Mouse (Mus musculus): ENCODE data around the gene Lman2l. TPM values are rescaled to one million over a fixed set of nuclear protein-coding genes. Genes with fewer than 3 reads are reported as not detected.
A peak's percentile ranks its signal among the peaks of the same experiment; 100 is the strongest.

Gene Lman2l
- polyA plus RNA-seq, 1 experiment from 2014 or later, result 36.4 TPM

- no peak overlapping the region for H3K4me3 ChIP-seq (ENCODE audit: low read depth, low read length)
- H3K27me3 ChIP-seq (ENCODE audit: control insufficient read depth, insufficient read depth, low read length), result no peaks in the 10 kb centered on the region
- no peak for DNase-seq (ENCODE audit: low spot score)
- WGBS, result 87% methylated on average over 12 of the region's 12 CpGs
- H3K9ac ChIP-seq (ENCODE audit: low read length), result no peak overlapping the region
- no peaks in the 10 kb centered on the region for H3K9me3 ChIP-seq (ENCODE audit: control insufficient read depth, low read length)
- H3K36me3 ChIP-seq (ENCODE audit: control insufficient read depth, insufficient read depth, low read length), result no peaks in the 10 kb centered on the region
- H3K27ac ChIP-seq (replicated peaks; ENCODE audit: low read depth, low read length), result no peak overlapping the region
- no peak overlapping the region for H3K4me2 ChIP-seq (ENCODE audit: low read depth, severe bottlenecking)
- peaks cover 5% of the 10 kb centered on the region; the same call in 1 of the 2 replicates for H3K4me1 ChIP-seq (ENCODE audit: control insufficient read depth, insufficient read depth, low read length)
- ATAC-seq (ENCODE audit: insufficient number of reproducible peaks, low FRiP score, low TSS enrichment, low read depth), result no peak
These were observed 35.1 kb upstream of the Lman2l start for GRCm38 (mm10) chr1:36479903-36480899.

GRCm38 (mm10) chr1:36478343-36478795 is 33.3 kb upstream of the Lman2l start:
- H3K4me1 ChIP-seq (ENCODE audit: control insufficient read depth, insufficient read depth, low read length), result peaks cover 20% of the 10 kb centered on the region
- H3K9ac ChIP-seq (ENCODE audit: low read length), result no peak overlapping the region
- no peaks in the 10 kb centered on the region for H3K9me3 ChIP-seq (ENCODE audit: control insufficient read depth, low read length)
- no peak overlapping the region for H3K4me2 ChIP-seq (ENCODE audit: low read depth, severe bottlenecking)
- no peak overlapping the region for H3K27ac ChIP-seq (replicated peaks; ENCODE audit: low read depth, low read length)
- H3K27me3 ChIP-seq (ENCODE audit: control insufficient read depth, insufficient read depth, low read length), result no peaks in the 10 kb centered on the region
- H3K36me3 ChIP-seq (ENCODE audit: control insufficient read depth, insufficient read depth, low read length), result no peaks in the 10 kb centered on the region
- DNase-seq (ENCODE audit: low spot score) (no peak), ATAC-seq (ENCODE audit: insufficient number of reproducible peaks, low FRiP score, low TSS enrichment, low read depth) (no peak)
- H3K4me3 ChIP-seq (ENCODE audit: low read depth, low read length), result no peak overlapping the region
- WGBS, result 80% methylated on average over 2 of the region's 2 CpGs

GRCm38 (mm10) chr1:36476426-36476825 is 31.4 kb upstream of the Lman2l start:
- Histone ChIP-seq H3K27ac (replicated peaks; ENCODE audit: low read depth, low read length) (no peak overlapping the region), H3K4me1 (ENCODE audit: control insufficient read depth, insufficient read depth, low read length) (peaks cover 30% of the 10 kb centered on the region), H3K4me3 (ENCODE audit: low read depth, low read length) (no peak overlapping the region), H3K36me3 (ENCODE audit: control insufficient read depth, insufficient read depth, low read length) (no peaks in the 10 kb centered on the region), H3K27me3 (ENCODE audit: control insufficient read depth, insufficient read depth, low read length) (no peaks in the 10 kb centered on the region), H3K9me3 (ENCODE audit: control insufficient read depth, low read length) (no peaks in the 10 kb centered on the region), H3K9ac (ENCODE audit: low read length) (no peak overlapping the region), H3K4me2 (ENCODE audit: low read depth, severe bottlenecking) (no peak overlapping the region)
- ATAC-seq (ENCODE audit: insufficient number of reproducible peaks, low FRiP score, low TSS enrichment, low read depth) (no peak), DNase-seq (ENCODE audit: low spot score) (no peak)
- WGBS, result 82% methylated on average over 7 of the region's 7 CpGs

- H3K36me3 ChIP-seq (ENCODE audit: control insufficient read depth, insufficient read depth, low read length), result no peaks in the 10 kb centered on the region
- H3K27me3 ChIP-seq (ENCODE audit: control insufficient read depth, insufficient read depth, low read length), result no peaks in the 10 kb centered on the region
- no peak for ATAC-seq (ENCODE audit: insufficient number of reproducible peaks, low FRiP score, low TSS enrichment, low read depth)
- peak overlapping the region; percentile 70 for H3K27ac ChIP-seq (replicated peaks; ENCODE audit: low read depth, low read length)
- peak overlapping the region; percentile 38; the same call in 1 of the 2 replicates for H3K9ac ChIP-seq (ENCODE audit: low read length)
- H3K4me1 ChIP-seq (ENCODE audit: control insufficient read depth, insufficient read depth, low read length), result peaks cover 30% of the 10 kb centered on the region
- H3K4me3 ChIP-seq (ENCODE audit: low read depth, low read length), result peak overlapping the region; percentile 14; the same call in 1 of the 2 replicates
- WGBS, result 60% methylated on average over 8 of the region's 8 CpGs
- peak; percentile 39 for DNase-seq (ENCODE audit: low spot score)
- H3K9me3 ChIP-seq (ENCODE audit: control insufficient read depth, low read length), result no peaks in the 10 kb centered on the region
- H3K4me2 ChIP-seq (ENCODE audit: low read depth, severe bottlenecking), result peak overlapping the region; percentile 27
These were observed 30.5 kb upstream of the Lman2l start for GRCm38 (mm10) chr1:36475480-36476110.

GRCm38 (mm10) chr1:36474646-36475045 is 29.6 kb upstream of the Lman2l start:
- Histone ChIP-seq H3K36me3 (ENCODE audit: control insufficient read depth, insufficient read depth, low read length) (no peaks in the 10 kb centered on the region), H3K4me3 (ENCODE audit: low read depth, low read length) (peak overlapping the region; percentile 14; the same call in 1 of the 2 replicates), H3K4me2 (ENCODE audit: low read depth, severe bottlenecking) (peak overlapping the region; percentile 27), H3K9ac (ENCODE audit: low read length) (0 out of 2 replicates have a peak overlapping the region, but pooled peaks have one; percentile 17), H3K27me3 (ENCODE audit: control insufficient read depth, insufficient read depth, low read length) (no peaks in the 10 kb centered on the region), H3K27ac (replicated peaks; ENCODE audit: low read depth, low read length) (peak overlapping the region; percentile 70), H3K4me1 (ENCODE audit: control insufficient read depth, insufficient read depth, low read length) (peaks cover 30% of the 10 kb centered on the region), H3K9me3 (ENCODE audit: control insufficient read depth, low read length) (no peaks in the 10 kb centered on the region)
- no peak for DNase-seq (ENCODE audit: low spot score)
- ATAC-seq (ENCODE audit: insufficient number of reproducible peaks, low FRiP score, low TSS enrichment, low read depth), result no peak
- 81% methylated on average over 3 of the region's 3 CpGs for WGBS

GRCm38 (mm10) chr1:36473211-36473780 is 28.2 kb upstream of the Lman2l start:
- no peaks in the 10 kb centered on the region for H3K36me3 ChIP-seq (ENCODE audit: control insufficient read depth, insufficient read depth, low read length)
- peak overlapping the region; percentile 30; the same call in 1 of the 2 replicates for H3K9ac ChIP-seq (ENCODE audit: low read length)
- peak overlapping the region; percentile 66 for H3K4me2 ChIP-seq (ENCODE audit: low read depth, severe bottlenecking)
- ATAC-seq (ENCODE audit: insufficient number of reproducible peaks, low FRiP score, low TSS enrichment, low read depth) (no peak), DNase-seq (ENCODE audit: low spot score) (no peak)
- H3K4me1 ChIP-seq (ENCODE audit: control insufficient read depth, insufficient read depth, low read length), result peaks cover 30% of the 10 kb centered on the region
- 85% methylated on average over 10 of the region's 10 CpGs for WGBS
- H3K27me3 ChIP-seq (ENCODE audit: control insufficient read depth, insufficient read depth, low read length), result no peaks in the 10 kb centered on the region
- no peaks in the 10 kb centered on the region for H3K9me3 ChIP-seq (ENCODE audit: control insufficient read depth, low read length)
- peak overlapping the region; percentile 10; the same call in 1 of the 2 replicates for H3K4me3 ChIP-seq (ENCODE audit: low read depth, low read length)
- no peak overlapping the region for H3K27ac ChIP-seq (replicated peaks; ENCODE audit: low read depth, low read length)

GRCm38 (mm10) chr1:36472106-36472440 is 27.0 kb upstream of the Lman2l start:
- no peak; the same call in 1 of the 2 replicates for ATAC-seq (ENCODE audit: insufficient number of reproducible peaks, low FRiP score, low TSS enrichment, low read depth)
- Histone ChIP-seq H3K27me3 (ENCODE audit: control insufficient read depth, insufficient read depth, low read length) (no peaks in the 10 kb centered on the region), H3K4me2 (ENCODE audit: low read depth, severe bottlenecking) (peak overlapping the region; percentile 66), H3K27ac (replicated peaks; ENCODE audit: low read depth, low read length) (no peak overlapping the region), H3K4me3 (ENCODE audit: low read depth, low read length) (peak overlapping the region; percentile 59), H3K9me3 (ENCODE audit: control insufficient read depth, low read length) (no peaks in the 10 kb centered on the region), H3K36me3 (ENCODE audit: control insufficient read depth, insufficient read depth, low read length) (no peaks in the 10 kb centered on the region), H3K9ac (ENCODE audit: low read length) (peak overlapping the region; percentile 65), H3K4me1 (ENCODE audit: control insufficient read depth, insufficient read depth, low read length) (peaks cover 30% of the 10 kb centered on the region)
- DNase-seq (ENCODE audit: low spot score), result no peak
- 20% methylated on average over 18 of the region's 18 CpGs for WGBS
